Mouse (Mus musculus) adrenal gland, postnatal 0 days (tissue): ENCODE data around the gene Nfe2l3. TPM values are rescaled to one million over a fixed set of nuclear protein-coding genes. Genes with fewer than 3 reads are reported as not detected.

Experiments
- polyA plus RNA-seq: library from polyadenylated mRNA; unstranded; fragments of >200 nt; fragmentation: Nextera tagmentation; extraction: Ambion mirVana; gene quantifications from 2 replicates; pipeline ENCODE4 v1.2.1, GENCODE M21; 2015

Gene Nfe2l3
- polyA plus RNA-seq = 3.0 and 5.0 TPM in 2 replicates

GRCm38 (mm10) chr6:51432535-51433397 is at the start of gene Nfe2l3:
Gene Nfe2l3, plus strand, starts transcription at chr6:51432670.

GRCm38 (mm10) chr6:51469715-51470310 is 37.3 kb downstream of the Nfe2l3 start, which contains the start of gene Hnrnpa2b1:
Gene Hnrnpa2b1, minus strand, starts transcription at chr6:51469894.

GRCm38 (mm10) chr6:51470311-51471178 is 38.1 kb downstream of the Nfe2l3 start, which contains the start of gene Cbx3:
Gene Cbx3, plus strand, starts transcription at chr6:51470360.

Other genes starting within 250 kb of the Nfe2l3 start
- gene Hnrnpa2b1, start 37.2 kb downstream of the Nfe2l3 start, polyA plus RNA-seq = 517 and 745 TPM in 2 replicates
- gene Cbx3, start 37.7 kb downstream of the Nfe2l3 start, polyA plus RNA-seq = 304 and 316 TPM in 2 replicates
- gene Snx10, start 91.2 kb downstream of the Nfe2l3 start, polyA plus RNA-seq = 18.1 and 29.5 TPM in 2 replicates